Mouse (Mus musculus) limb, embryonic 15.5 days (tissue): Measurements from ENCODE around the gene Car5a. TPM values are rescaled to one million over a fixed set of nuclear protein-coding genes. Genes with fewer than 3 reads are reported as not detected.
A peak's percentile ranks its signal among the peaks of the same experiment; 100 is the strongest.

Experiments used
- ATAC-seq: fragments of 200-750 bp; cut with Nextera tagmentation; 2 replicates; pipeline ENCODE4 v1.8.0; 2017; ENCODE audit warnings: low read depth, moderate TSS enrichment; ENCODE audit not compliant: insufficient number of reproducible peaks, low FRiP score, low TSS enrichment
- H3K27ac ChIP-seq: fragments of 300-500 bp; sonication (generic); 2 replicates; pipeline ENCODE4 v1.5.1; 2015; ENCODE audit warnings: moderate library complexity, mild to moderate bottlenecking, inconsistent platforms
- H3K27me3 ChIP-seq: fragments of 300-500 bp; sonication (generic); 2 replicates; pipeline ENCODE4 v1.6.1; 2015; ENCODE audit warnings: inconsistent platforms
- H3K36me3 ChIP-seq: fragments of 300-500 bp; sonication (generic); 2 replicates; pipeline ENCODE4 v1.6.1; 2015; ENCODE audit warnings: inconsistent platforms
- H3K4me1 ChIP-seq: fragments of 300-500 bp; sonication (generic); 2 replicates; pipeline ENCODE4 v1.6.1; 2015; ENCODE audit warnings: inconsistent platforms
- H3K4me2 ChIP-seq: fragments of 300-500 bp; sonication (generic); 2 replicates; pipeline ENCODE4 v1.6.1; 2015; ENCODE audit warnings: mild to moderate bottlenecking, inconsistent platforms
- H3K4me3 ChIP-seq: fragments of 300-500 bp; sonication (generic); 2 replicates; pipeline ENCODE4 v1.5.1; 2015; ENCODE audit warnings: mild to moderate bottlenecking, inconsistent platforms
- H3K9ac ChIP-seq: fragments of 300-500 bp; sonication (generic); 2 replicates; pipeline ENCODE4 v1.6.1; 2015; ENCODE audit warnings: inconsistent platforms
- H3K9me3 ChIP-seq: fragments of 300-500 bp; sonication (generic); 2 replicates; pipeline ENCODE4 v1.6.1; 2016; ENCODE audit warnings: inconsistent platforms
- WGBS: fragments of 180-500 bp; shearing (Covaris S2); methylation state at CpG from one replicate; pipeline ENCODE4 v1.1.7; 2015; 5-methylcytosine and 5-hydroxymethylcytosine counted together
- polyA plus RNA-seq: library from polyadenylated mRNA; unstranded; fragments of >200 nt; fragmentation: Nextera tagmentation; extraction: Ambion mirVana; gene quantifications from 2 replicates; pipeline ENCODE4 v1.2.1, GENCODE M21; 2015

The Car5a gene
- polyA plus RNA-seq, 1 experiment from 2014 or later: not detected

GRCm38 (mm10) chr8:121899180-121900044 is 45.3 kb downstream of the Car5a start:
- peaks cover 42% of the 10 kb centered on the region for H3K4me1 ChIP-seq
- H3K27ac ChIP-seq: peak overlapping the region; percentile 82; the same call in 1 of the 2 replicates
- H3K9ac ChIP-seq: no peak overlapping the region
- ATAC-seq: no peak
- H3K36me3 ChIP-seq: peaks cover 10% of the 10 kb centered on the region; the same call in 1 of the 2 replicates
- H3K4me2 ChIP-seq: no peak overlapping the region
- H3K9me3 ChIP-seq: no peaks in the 10 kb centered on the region
- no peak overlapping the region for H3K4me3 ChIP-seq
- no peaks in the 10 kb centered on the region for H3K27me3 ChIP-seq
- 83% methylated on average over 18 of the region's 18 CpGs for WGBS

DNA sequence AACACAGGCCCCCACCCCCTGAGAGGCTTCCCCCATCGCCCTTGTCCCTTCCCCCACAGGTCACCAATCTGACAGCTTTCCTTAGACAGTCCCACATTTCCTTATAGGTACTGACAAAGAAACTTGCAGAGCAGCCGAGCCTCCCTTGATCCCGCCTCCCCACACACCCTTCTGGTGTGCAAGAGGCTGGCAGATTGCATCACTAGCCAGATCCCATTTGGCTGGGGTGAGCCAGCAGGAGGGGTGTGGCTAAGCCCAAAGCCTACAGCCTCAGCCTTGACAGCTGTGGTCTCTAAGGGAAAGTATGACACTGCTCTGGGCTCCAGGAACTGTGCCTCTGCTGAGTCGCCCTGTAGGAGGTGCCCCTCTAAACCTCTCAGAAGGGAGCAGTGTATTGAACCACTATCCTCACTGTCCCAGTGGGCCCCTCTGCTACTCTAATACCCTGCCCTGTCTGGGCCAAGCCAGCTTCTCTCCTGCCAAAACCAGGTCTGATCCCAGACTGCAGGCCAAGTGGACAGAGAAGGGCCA is 46.2 kb downstream of the Car5a start:
- peak; percentile 74 for ATAC-seq
- no peak overlapping the region for H3K9ac ChIP-seq
- 6% methylated on average over 4 of the region's 4 CpGs for WGBS

GRCm38 (mm10) chr8:121897871-121898381 is 46.8 kb downstream of the Car5a start:
- WGBS: 6% methylated on average over 7 of the region's 7 CpGs
- no peak for ATAC-seq
- H3K9ac ChIP-seq: no peak overlapping the region
- H3K4me1 ChIP-seq: peaks cover 42% of the 10 kb centered on the region
- no peak overlapping the region; the same call in 1 of the 2 replicates for H3K4me3 ChIP-seq
- H3K36me3 ChIP-seq: peaks cover 10% of the 10 kb centered on the region; the same call in 1 of the 2 replicates
- H3K4me2 ChIP-seq: 0 out of 2 replicates have a peak overlapping the region, but pooled peaks have one; percentile 2
- H3K27ac ChIP-seq: peak overlapping the region; percentile 82
- no peaks in the 10 kb centered on the region for H3K9me3 ChIP-seq
- H3K27me3 ChIP-seq: no peaks in the 10 kb centered on the region

More for the DNA sequence above, 46.2 kb downstream of the Car5a start:
- Histone ChIP-seq H3K9me3 (no peaks in the 10 kb centered on the region), H3K27ac (peak overlapping the region; percentile 82), H3K4me2 (0 out of 2 replicates have a peak overlapping the region, but pooled peaks have one; percentile 2), H3K4me1 (peaks cover 42% of the 10 kb centered on the region), H3K36me3 (peaks cover 10% of the 10 kb centered on the region; the same call in 1 of the 2 replicates), H3K4me3 (no peak overlapping the region; the same call in 1 of the 2 replicates), H3K27me3 (no peaks in the 10 kb centered on the region)

GRCm38 (mm10) chr8:121897205-121897604 is 47.5 kb downstream of the Car5a start:
- peaks cover 10% of the 10 kb centered on the region; the same call in 1 of the 2 replicates for H3K36me3 ChIP-seq
- no peaks in the 10 kb centered on the region for H3K9me3 ChIP-seq
- no peak overlapping the region; the same call in 1 of the 2 replicates for H3K27ac ChIP-seq
- no peak overlapping the region for H3K4me2 ChIP-seq
- WGBS: 76% methylated on average over 9 of the region's 9 CpGs
- ATAC-seq: no peak
- H3K4me1 ChIP-seq: peaks cover 40% of the 10 kb centered on the region
- no peak overlapping the region for H3K4me3 ChIP-seq
- H3K27me3 ChIP-seq: no peaks in the 10 kb centered on the region
- H3K9ac ChIP-seq: no peak overlapping the region

GRCm38 (mm10) chr8:121896476-121897145 is 48.1 kb downstream of the Car5a start:
- H3K27me3 ChIP-seq: no peaks in the 10 kb centered on the region
- H3K4me2 ChIP-seq: no peak overlapping the region
- H3K4me1 ChIP-seq: peaks cover 35% of the 10 kb centered on the region
- no peaks in the 10 kb centered on the region for H3K9me3 ChIP-seq
- WGBS: 58% methylated on average over 12 of the region's 12 CpGs
- no peak for ATAC-seq
- 0 out of 2 replicates have a peak overlapping the region, but pooled peaks have one; percentile 4 for H3K9ac ChIP-seq
- H3K36me3 ChIP-seq: peaks cover 11% of the 10 kb centered on the region; the same call in 1 of the 2 replicates
- no peak overlapping the region for H3K4me3 ChIP-seq
- no peak overlapping the region for H3K27ac ChIP-seq

DNA sequence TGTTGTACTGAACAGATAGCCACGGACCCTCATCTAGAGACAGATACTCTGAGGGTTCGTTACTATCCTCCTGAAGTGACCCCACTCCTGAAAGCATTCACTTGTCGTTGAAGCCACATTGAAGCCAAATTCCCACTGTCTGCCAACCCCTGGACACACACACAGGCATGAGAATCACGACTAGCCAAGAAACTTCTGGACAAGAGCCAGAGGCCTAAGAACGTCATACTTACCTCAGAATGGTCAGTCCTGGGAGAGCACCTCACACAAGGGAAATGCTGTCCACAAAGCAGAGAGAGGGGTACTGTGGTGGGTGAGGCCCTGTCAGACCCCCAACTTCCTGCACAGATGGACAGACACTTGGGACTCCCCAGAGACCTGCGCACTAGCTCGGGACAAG is 48.8 kb downstream of the Car5a start:
- Histone ChIP-seq H3K27me3 (no peaks in the 10 kb centered on the region), H3K4me1 (peaks cover 30% of the 10 kb centered on the region), H3K27ac (no peak overlapping the region), H3K9me3 (no peaks in the 10 kb centered on the region), H3K4me2 (no peak overlapping the region), H3K9ac (0 out of 2 replicates have a peak overlapping the region, but pooled peaks have one; percentile 4), H3K36me3 (peaks cover 16% of the 10 kb centered on the region; the same call in 1 of the 2 replicates), H3K4me3 (no peak overlapping the region)
- ATAC-seq: no peak
- 72% methylated on average over 7 of the region's 7 CpGs for WGBS

GRCm38 (mm10) chr8:121892875-121893274 is 51.8 kb downstream of the Car5a start:
- Histone ChIP-seq H3K4me2 (no peak overlapping the region), H3K36me3 (peaks cover 23% of the 10 kb centered on the region), H3K4me1 (peaks cover 14% of the 10 kb centered on the region), H3K27ac (no peak overlapping the region), H3K9me3 (no peaks in the 10 kb centered on the region), H3K4me3 (no peak overlapping the region), H3K9ac (no peak overlapping the region), H3K27me3 (no peaks in the 10 kb centered on the region)
- 87% methylated on average over 5 of the region's 5 CpGs for WGBS
- ATAC-seq: no peak

- Histone ChIP-seq H3K27ac (no peak overlapping the region), H3K9ac (no peak overlapping the region), H3K4me1 (no peaks in the 10 kb centered on the region), H3K4me3 (no peak overlapping the region), H3K36me3 (peaks cover 43% of the 10 kb centered on the region), H3K27me3 (no peaks in the 10 kb centered on the region), H3K9me3 (no peaks in the 10 kb centered on the region), H3K4me2 (no peak overlapping the region)
- 79% methylated on average over 15 of the region's 15 CpGs for WGBS
- no peak for ATAC-seq
Observed at GRCm38 (mm10) chr8:121889810-121890785, 54.6 kb downstream of the Car5a start.

DNA sequence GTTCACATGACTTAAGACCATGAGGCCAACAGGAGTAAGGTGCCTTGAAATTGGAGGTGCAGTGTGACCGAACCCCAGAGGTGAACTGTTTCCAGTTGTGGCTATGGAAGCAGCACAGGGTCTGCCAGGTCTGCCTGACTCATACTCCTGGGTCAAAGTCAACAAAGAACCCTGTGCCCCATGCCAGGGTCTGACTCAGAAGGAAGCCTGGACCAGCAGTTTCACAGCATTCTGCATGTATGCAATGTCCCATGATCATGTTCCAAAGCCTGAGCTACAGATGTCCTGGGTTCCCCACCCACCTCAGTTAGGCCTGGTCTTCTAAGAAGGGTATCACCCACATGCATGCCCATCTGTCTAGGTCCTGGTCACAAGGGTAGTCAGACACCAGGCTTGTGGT is 55.4 kb downstream of the Car5a start:
- no peak overlapping the region for H3K27ac ChIP-seq
- H3K9me3 ChIP-seq: no peaks in the 10 kb centered on the region
- H3K4me1 ChIP-seq: no peaks in the 10 kb centered on the region
- no peak for ATAC-seq
- WGBS: 93% methylated on average over 1 of the region's 1 CpGs
- no peak overlapping the region for H3K9ac ChIP-seq
- no peak overlapping the region for H3K4me2 ChIP-seq
- H3K27me3 ChIP-seq: no peaks in the 10 kb centered on the region
- no peak overlapping the region for H3K4me3 ChIP-seq
- peaks cover 45% of the 10 kb centered on the region for H3K36me3 ChIP-seq

DNA sequence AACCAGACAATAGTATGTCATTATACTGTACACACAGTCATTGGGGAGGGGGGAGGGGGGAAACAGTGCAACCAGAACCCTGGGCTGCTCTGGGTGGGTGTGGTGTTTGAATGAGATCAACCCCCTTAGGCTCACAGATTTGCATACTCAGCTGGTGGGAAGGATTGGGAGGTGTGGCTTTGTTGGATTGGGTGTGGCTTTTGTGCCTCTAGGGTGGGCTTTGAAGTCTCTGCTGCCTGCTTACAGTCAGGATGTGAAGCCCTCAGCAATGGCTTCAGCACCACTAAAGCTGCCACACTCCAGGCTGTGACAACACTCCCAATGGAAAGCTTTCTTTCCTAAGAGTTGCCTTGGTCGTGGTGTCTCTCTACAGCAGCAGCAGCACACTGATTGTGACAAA is 57.2 kb downstream of the Car5a start:
- H3K4me2 ChIP-seq: no peak overlapping the region
- peaks cover 63% of the 10 kb centered on the region for H3K36me3 ChIP-seq
- no peak overlapping the region for H3K4me3 ChIP-seq
- H3K27me3 ChIP-seq: no peaks in the 10 kb centered on the region
- no peak overlapping the region for H3K9ac ChIP-seq
- 69% methylated on average over 1 of the region's 1 CpGs for WGBS
- H3K27ac ChIP-seq: no peak overlapping the region
- no peak for ATAC-seq
- no peaks in the 10 kb centered on the region for H3K9me3 ChIP-seq
- H3K4me1 ChIP-seq: no peaks in the 10 kb centered on the region

DNA sequence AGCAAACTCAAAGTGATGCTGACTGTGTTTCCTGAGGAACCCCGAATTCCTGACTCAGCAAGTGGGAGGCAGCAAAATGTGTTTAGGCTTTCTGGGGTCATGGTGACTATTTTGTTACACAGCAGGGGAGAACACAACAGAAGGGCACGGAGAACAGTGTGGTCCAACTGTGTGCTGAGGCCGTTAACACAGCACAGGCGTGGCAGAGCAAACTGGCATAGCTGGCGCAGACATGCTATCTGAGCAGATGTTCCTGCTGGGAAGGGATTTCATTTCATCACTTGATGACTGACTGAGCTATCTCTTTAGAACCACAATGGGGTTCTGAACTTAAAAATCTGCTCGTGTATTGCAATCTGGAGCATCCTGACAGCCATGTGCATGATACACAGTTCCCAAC is 59.3 kb downstream of the Car5a start:
- 82% methylated on average over 6 of the region's 6 CpGs for WGBS
- H3K27ac ChIP-seq: no peak overlapping the region
- no peak overlapping the region for H3K4me2 ChIP-seq
- ATAC-seq: no peak
- peaks cover 62% of the 10 kb centered on the region for H3K36me3 ChIP-seq
- no peaks in the 10 kb centered on the region for H3K9me3 ChIP-seq
- no peak overlapping the region for H3K9ac ChIP-seq
- H3K4me3 ChIP-seq: no peak overlapping the region
- no peaks in the 10 kb centered on the region for H3K4me1 ChIP-seq
- H3K27me3 ChIP-seq: no peaks in the 10 kb centered on the region
